Mouse (Mus musculus): Measurements from ENCODE around the gene Pfkfb1.

DNA sequence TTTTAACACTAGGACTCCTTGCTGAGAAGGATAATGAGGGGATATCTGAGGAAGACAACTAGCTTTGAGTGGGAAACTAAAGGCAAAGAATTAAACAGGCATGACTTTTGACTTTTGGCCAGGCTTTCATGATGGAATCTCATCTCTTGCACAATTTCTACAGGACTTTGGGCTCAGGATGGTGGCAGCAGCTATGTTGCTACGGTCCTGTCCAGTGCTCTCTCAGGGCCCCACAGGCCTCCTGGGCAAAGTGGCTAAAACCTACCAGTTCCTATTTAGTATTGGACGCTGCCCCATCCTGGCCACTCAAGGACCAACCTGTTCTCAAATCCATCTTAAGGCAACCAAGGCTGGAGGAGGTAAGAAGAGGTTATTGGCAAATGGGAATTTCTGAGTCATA, 36.0 kb upstream of the Pfkfb1 start:
- TF ChIP-seq CTCF (IDR thresholded peaks at IDR 0.05; ENCODE audit: extremely low read depth, insufficient read length, insufficient replicate concordance, low read depth, low read length) (no peak), POLR2A (IDR thresholded peaks at IDR 0.05; ENCODE audit: low read depth, low read length) (no peak)
